Mouse (Mus musculus) right cerebral cortex, postnatal 14 days (tissue): Measurements from ENCODE around the gene Svs5.
A peak's percentile ranks its signal among the peaks of the same experiment; 100 is the strongest.
"Not testable (repeated sequence)": the region's sequence is repeated elsewhere in the genome, so short reads cannot be mapped to it uniquely, and the experiment has no call there.

Experiments used
- DNase-seq: peaks from one replicate; pipeline ENCODE4 v3.0.0; 2022

Gene Svs5

DNA sequence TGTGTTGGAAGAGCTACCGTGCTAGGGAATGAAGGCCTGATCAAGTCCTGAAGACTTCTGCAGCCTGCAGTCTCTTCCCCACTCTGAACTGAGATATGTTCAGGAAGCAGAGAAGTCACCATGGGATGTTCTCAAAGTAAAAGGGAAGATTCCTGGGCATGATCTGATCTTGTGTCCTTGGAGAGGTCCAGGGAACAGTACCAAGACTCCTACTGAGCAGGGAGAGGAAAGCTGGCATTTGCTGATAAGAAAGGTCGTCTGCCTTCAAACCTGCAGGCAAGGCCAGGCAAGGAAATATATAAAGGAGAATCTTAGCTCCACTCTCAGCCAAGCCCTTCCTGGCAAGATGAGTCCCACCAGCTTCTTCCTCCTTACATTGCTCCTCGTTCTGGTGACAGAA lies at the start of gene Svs5:
Gene Svs5, plus strand, starts transcription at position 301 of the 400 bp plus-strand sequence.
- not testable (repeated sequence) for DNase-seq

- not testable (repeated sequence) for DNase-seq
Measured at GRCm38 (mm10) chr2:164288968-164289367, 43.6 kb upstream of the Svs5 start, which contains the start of gene Svs3a. Gene Svs3a, plus strand, starts transcription at chr2:164289268.

DNA sequence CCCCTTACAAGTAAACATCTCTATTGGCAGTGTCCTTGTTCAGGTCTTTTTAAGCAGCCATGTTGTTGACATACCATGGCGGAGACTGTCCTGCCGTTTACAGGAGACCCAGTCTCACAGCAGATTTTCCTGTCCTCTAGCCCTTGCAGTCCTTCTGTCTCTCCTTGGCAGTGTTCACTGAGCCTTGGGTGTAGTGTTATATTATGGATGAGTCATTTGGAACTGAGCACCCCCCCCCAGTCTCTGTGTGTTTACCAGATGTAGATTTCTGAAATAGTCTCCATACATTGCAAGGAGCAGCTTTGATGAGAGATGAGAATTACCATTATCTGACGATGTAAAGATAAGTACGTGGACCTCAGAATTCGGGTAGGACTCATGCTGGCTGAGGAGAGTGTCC lies 19.9 kb upstream of the Svs5 start:
- no peak for DNase-seq

- not testable (repeated sequence) for DNase-seq
Measured at GRCm38 (mm10) chr2:164315460-164315859, 17.1 kb upstream of the Svs5 start.

GRCm38 (mm10) chr2:164316451-164316850 lies 16.1 kb upstream of the Svs5 start, which contains the start of gene Svs6:
Gene Svs6, plus strand, starts transcription at chr2:164316751.
- not testable (repeated sequence) for DNase-seq

GRCm38 (mm10) chr2:164320983-164321382 lies 11.6 kb upstream of the Svs5 start:
- DNase-seq = no peak

DNA sequence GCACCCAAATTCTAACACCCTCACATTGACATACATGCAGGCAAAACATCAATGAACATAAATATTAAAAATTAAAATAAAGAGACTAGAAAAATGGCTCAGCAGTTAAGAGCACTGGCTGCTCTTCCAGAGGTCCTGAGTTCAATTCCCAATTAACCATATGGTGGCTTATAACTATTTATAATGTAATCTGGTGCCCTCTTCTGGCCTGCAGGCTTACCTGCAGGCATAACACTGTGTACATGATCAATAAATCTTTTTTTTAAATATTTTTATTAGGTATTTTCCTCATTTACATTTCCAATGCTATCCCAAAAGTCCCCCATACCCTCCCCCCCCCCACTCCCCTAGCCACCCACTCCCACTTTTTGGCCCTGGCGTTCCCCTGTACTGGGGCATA lies 11.2 kb downstream of the Svs5 start:
- DNase-seq = not testable (repeated sequence)

DNA sequence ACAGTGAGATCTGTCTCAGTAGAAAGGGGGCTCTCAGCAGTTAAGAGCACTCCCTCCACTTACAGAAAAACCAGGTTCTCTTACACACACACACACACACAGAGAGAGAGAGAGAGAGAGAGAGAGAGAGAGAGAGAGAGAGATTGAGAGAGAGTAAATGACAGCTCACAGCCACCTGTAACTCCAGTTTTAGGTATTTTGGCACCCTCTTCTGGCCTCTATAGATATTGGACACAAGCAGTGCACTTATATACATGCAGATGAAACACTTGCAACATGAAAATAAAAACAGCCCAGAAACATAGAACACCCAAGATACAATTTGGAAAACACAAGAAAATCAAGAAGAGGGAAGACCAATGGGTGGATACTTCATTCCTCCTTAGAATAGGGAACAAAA lies 15.2 kb downstream of the Svs5 start:
- not testable (repeated sequence) for DNase-seq

GRCm38 (mm10) chr2:164348980-164349379 lies 16.4 kb downstream of the Svs5 start:
- DNase-seq = peak; percentile 47

DNA sequence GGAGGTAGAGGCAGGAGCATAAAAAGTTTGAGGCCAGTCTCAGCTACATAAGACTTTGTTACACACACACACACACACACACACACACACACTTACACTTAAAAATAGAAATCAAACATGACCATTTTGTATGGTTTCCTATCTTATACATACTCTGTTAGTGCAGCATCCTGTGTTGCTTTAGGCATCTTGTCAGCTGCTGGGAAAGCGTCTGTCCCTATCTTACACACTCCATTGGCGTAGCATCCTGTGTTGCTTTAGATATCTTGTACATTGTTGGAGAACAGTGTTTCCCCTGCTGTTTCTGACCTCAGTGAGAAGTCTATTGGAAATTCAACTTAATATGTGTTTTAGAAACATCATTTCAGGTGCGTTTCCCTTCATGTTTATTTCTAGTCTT lies 20.2 kb downstream of the Svs5 start:
- DNase-seq = no peak

DNA sequence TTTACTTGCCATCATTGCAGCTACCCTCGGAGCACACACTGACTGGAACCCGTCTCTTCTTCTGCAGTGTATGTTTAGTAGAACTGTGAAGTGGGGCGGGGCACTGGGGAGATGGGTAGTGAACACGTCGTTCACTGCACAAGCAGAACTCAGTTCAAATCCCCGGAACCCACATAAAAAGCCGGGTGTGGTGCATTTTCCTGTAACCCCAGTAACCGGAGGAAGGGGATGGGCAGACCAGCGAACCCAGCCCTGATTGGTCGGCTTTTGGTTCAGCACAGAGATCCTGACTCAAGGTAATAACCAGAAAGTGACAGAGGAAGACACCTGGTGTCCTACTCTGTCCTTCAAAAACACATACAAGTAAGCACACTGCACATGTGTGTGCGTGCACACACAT lies 20.8 kb downstream of the Svs5 start:
- no peak for DNase-seq

DNA sequence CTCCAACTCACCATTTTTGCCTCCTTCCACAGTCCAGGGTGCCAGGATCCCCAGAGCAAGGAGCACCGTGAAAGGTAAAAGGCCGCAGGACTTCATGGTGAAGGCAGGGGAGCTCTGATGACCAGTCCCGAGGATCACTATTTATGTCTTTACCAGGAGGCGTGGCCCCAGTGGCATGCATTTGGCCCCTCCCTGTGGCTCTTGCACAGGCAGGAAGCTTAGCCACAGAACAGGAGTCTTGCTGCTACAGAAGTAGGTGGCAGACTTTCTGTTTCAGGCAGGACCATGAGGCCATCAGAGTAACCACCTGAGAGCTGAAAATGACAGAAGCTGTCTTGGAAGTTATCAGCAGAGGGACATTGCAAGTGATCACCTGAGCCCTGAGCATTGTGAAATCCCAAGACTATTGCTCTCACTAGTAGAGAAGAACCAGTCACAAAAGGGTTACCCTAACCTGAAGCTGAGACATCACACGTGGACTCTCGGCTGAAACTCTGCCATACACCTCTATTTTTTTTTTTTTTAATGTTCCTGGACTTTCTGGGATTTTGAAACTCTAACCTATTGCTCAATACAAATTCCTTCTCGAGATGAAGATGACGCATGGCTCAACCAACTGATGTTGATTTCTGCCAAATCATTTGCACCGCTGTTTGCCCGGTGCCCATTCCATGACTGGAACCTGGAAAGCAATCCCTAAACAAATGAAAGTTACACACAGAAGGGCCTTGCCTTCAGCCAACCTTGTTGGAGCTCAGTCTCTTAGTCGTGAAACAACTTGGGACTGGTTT lies 23.8 kb downstream of the Svs5 start:
- DNase-seq = no peak

DNA sequence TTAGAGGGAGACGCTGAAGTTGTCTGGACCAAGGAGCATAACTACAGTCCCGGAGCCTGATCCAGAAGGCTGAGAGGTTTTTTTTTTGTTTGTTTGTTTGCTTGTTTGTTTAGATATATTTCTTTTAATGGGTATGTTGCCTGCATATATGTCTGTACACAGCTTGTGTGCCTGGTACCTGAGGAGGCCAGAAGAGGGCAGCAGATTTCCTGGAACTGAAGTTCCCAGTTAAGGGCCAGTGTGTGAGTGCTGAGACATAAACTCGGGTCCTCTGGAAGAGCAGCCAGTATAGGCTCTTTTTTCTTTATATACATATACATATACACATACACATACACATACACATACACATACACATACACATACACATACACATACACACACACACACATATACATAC lies 25.8 kb downstream of the Svs5 start:
- DNase-seq = no peak

DNA sequence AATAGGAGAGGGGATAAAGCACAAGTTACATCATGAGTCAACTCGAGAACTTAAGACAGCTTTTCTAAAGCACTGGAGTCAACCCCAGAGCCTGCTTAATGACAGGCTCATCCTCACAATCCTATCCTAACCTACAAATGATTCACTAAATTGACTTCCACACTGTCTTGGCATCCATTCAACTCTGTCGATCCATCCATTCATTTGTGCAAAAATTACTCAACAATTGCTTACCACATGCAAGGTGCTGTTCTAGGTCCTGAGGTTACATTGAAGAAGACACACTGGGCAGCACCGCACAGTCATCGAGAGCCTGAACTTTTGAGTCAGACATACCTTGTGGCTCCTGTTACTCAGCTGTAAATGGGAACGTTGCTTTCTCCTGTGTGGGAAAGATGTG lies 26.5 kb downstream of the Svs5 start:
- no peak for DNase-seq

DNA sequence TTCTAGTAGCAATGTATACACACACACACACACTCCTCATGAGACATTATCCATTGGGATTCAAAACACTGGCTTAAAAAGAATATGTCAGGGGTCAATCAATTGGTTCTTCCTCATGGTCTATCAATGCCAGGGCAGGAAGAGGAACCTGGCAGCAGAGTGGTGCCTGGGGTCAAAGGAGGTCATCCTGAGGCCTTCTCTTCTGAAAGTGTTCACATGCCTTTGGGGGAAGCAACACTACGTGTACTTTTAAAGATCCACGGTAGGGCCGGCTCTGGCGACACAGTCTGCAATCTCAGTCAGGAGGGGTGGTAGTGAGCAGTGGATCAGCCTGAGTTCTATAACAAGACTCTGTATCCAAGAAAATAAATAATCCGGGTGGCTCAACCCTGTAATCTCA lies 27.1 kb downstream of the Svs5 start:
- no peak for DNase-seq

GRCm38 (mm10) chr2:164360974-164361657 lies 28.6 kb downstream of the Svs5 start:
- no peak for DNase-seq

DNA sequence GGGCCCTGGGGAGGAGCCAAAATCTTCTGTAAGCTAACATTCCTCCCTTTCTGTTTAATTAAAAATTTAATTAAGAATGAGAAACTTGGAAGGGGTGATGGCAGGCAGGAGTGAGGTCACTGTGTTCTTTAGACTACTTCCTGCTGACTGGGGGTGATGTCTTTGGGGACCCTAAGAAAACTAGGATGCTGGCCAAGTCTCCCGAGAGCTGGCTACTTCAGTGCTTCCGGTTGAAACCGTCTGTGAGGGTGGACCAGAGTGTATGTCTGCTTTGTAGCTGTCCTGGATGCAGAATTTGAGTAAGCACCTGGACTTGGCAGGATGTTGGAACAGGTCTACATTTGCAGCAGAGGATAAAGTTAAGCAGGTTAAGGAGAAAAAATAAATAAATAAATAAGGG lies 34.4 kb downstream of the Svs5 start:
- no peak for DNase-seq

GRCm38 (mm10) chr2:164368620-164369105 lies 36.1 kb downstream of the Svs5 start:
- DNase-seq = no peak

- DNase-seq = no peak
Measured at GRCm38 (mm10) chr2:164371371-164371770, 38.8 kb downstream of the Svs5 start.

DNA sequence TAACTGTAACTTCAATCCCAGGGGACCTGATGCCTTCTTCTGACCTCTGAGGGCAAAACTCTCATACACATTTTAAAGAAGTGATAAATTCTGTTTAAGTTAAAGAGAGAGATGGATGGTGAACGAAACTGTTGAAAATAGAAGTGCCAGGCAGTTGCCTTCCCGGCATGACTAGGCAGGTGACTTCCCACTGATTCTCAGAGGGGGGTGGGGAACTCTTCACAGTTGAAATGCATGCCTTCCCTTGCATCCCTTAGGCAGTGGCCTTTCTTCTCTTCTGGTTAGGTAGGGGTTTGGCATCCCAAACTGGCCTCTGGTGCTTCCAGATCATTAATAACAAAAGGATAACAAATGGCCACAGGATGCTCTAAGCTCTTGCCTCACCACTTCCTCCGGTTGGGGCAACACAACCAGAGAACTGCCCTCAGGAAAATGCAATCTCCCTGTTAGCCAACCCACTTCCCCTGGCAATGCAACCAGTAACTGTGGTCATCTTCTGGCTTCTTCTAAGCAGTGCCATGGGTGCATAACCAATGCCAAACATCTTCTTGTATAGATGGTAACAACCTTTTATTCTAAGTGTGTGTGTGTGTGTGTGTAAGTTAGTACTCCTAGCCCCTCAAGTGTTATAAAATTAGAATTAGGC lies 40.0 kb downstream of the Svs5 start:
- DNase-seq = no peak

DNA sequence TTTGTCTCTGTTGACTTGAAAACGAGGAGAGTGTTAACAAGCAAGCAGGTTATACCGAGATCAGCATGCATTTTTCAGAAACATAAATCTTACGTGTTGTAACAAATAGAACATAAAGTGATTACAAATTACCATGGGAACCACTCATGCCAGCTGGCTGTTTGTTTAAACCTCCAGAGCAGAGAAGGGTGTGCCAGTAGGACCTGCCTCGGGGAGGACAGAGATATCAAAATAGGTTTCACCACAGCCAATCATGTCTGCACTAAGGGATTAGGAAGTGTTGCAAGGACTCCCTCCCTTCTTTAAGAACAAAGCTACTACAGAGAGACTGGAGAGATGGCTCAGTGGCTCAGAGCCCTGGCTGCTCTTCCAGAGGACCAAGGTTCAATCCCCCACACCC lies 40.6 kb downstream of the Svs5 start:
- no peak for DNase-seq

DNA sequence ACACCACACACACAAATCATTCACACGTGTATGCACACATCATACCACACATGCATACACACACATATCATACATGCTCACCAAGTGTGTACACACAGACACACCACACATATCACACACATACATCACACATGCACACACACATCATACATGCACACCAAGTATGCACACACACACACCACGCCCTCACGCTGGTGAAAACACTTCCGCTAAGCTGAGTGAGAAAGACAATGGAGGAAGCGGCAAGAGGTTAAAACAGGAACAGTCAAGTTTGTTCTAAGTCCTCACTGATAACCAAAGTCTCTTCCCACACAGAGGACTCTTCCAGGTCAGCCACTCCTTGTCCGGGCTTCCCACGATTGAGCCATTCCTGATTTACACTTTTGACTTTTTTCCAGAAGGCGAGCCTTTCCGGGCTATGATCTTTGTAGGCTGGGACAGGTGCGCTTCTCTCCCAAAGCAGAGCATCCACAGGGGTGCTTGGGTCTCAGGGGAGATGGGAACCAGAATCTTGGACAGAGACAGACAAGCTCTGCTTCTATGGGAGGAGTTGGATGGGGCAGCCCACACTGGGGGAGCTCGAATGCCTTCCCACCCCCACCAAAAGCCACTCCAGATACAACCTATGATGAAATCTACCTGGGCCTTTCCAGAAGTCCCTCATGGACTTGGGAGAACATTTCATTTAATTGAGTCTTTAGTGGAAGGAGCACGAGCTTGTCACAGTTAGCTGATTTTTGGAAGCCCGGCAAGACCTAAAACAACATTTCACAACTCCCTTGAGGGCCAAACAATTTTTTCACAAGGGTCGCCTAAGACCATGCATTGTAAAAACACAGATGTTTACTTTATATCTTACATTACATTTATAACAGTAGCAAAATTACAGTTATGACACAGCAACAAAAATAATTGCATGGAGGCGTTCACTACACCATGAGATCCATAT lies 45.2 kb downstream of the Svs5 start:
- no peak for DNase-seq
